Mouse (Mus musculus): ENCODE results near the gene Tcaim. TPM values are rescaled to one million over a fixed set of nuclear protein-coding genes. Genes with fewer than 3 reads are reported as not detected.

Tcaim gene
- total and polyA plus RNA-seq, 2 experiments = 5.5 to 14.2 TPM

- TF ChIP-seq CTCF (IDR thresholded peaks at IDR 0.05; ENCODE audit: low read depth, low read length) = no peak
- TF ChIP-seq POLR2A (IDR thresholded peaks at IDR 0.05; ENCODE audit: extremely low read depth, insufficient read depth, low read length) = no peak
- Histone ChIP-seq H3K79me2 (ENCODE audit: control insufficient read depth, insufficient read depth, low read length) (peaks cover 8% of the 10 kb centered on the region; the same call in 1 of the 2 replicates), H3K9ac (ENCODE audit: low read depth, low read length) (no peak overlapping the region), H3K27ac (replicated peaks; ENCODE audit: insufficient read depth, low read depth, low read length) (no peak overlapping the region), H3K4me3 (ENCODE audit: insufficient read depth, low read depth, low read length) (no peak overlapping the region), H3K36me3 (ENCODE audit: control insufficient read depth, insufficient read depth, low read length) (peaks cover 15% of the 10 kb centered on the region), H3K4me1 (ENCODE audit: control insufficient read depth, insufficient read depth, low read length) (peaks cover 7% of the 10 kb centered on the region), H3K27me3 (ENCODE audit: control insufficient read depth, insufficient read depth, low read length) (no peaks in the 10 kb centered on the region)
- DNase-seq (ENCODE audit: extremely low read depth, low read depth, low spot score) = peak; percentile 63
- WGBS = 72% methylated on average over 2 of the region's 2 CpGs
These were observed 1.8 kb downstream of the Tcaim start for GRCm38 (mm10) chr9:122807186-122807585.

- Histone ChIP-seq H3K27me3 (ENCODE audit: control insufficient read depth, insufficient read depth, low read length) (no peaks in the 10 kb centered on the region), H3K9ac (ENCODE audit: low read depth, low read length) (no peak overlapping the region), H3K4me3 (ENCODE audit: insufficient read depth, low read depth, low read length) (no peak overlapping the region), H3K27ac (replicated peaks; ENCODE audit: insufficient read depth, low read depth, low read length) (no peak overlapping the region), H3K79me2 (ENCODE audit: control insufficient read depth, insufficient read depth, low read length) (peaks cover 8% of the 10 kb centered on the region; the same call in 1 of the 2 replicates), H3K4me1 (ENCODE audit: control insufficient read depth, insufficient read depth, low read length) (peaks cover 11% of the 10 kb centered on the region), H3K36me3 (ENCODE audit: control insufficient read depth, insufficient read depth, low read length) (peaks cover 25% of the 10 kb centered on the region)
- no peak for TF ChIP-seq POLR2A (IDR thresholded peaks at IDR 0.05; ENCODE audit: extremely low read depth, insufficient read depth, low read length)
- no peak for TF ChIP-seq CTCF (IDR thresholded peaks at IDR 0.05; ENCODE audit: low read depth, low read length)
- DNase-seq (ENCODE audit: extremely low read depth, low read depth, low spot score) = no peak
- 96% methylated on average over 3 of the region's 3 CpGs for WGBS
These were observed 4.9 kb downstream of the Tcaim start for GRCm38 (mm10) chr9:122810212-122810611.

- H3K27me3 ChIP-seq (ENCODE audit: control insufficient read depth, insufficient read depth, low read length) = no peaks in the 10 kb centered on the region
- H3K27ac ChIP-seq (replicated peaks; ENCODE audit: insufficient read depth, low read depth, low read length) = no peak overlapping the region
- peaks cover 8% of the 10 kb centered on the region for H3K4me1 ChIP-seq (ENCODE audit: control insufficient read depth, insufficient read depth, low read length)
- WGBS = 91% methylated on average over 5 of the region's 5 CpGs
- H3K9ac ChIP-seq (ENCODE audit: low read depth, low read length) = no peak overlapping the region
- peaks cover 35% of the 10 kb centered on the region for H3K36me3 ChIP-seq (ENCODE audit: control insufficient read depth, insufficient read depth, low read length)
- DNase-seq (ENCODE audit: extremely low read depth, low read depth, low spot score) = no peak
- peaks cover 8% of the 10 kb centered on the region; the same call in 1 of the 2 replicates for H3K79me2 ChIP-seq (ENCODE audit: control insufficient read depth, insufficient read depth, low read length)
- H3K4me3 ChIP-seq (ENCODE audit: insufficient read depth, low read depth, low read length) = no peak overlapping the region
- TF ChIP-seq CTCF (IDR thresholded peaks at IDR 0.05; ENCODE audit: low read depth, low read length) (no peak), POLR2A (IDR thresholded peaks at IDR 0.05; ENCODE audit: extremely low read depth, insufficient read depth, low read length) (no peak)
These were observed 7.0 kb downstream of the Tcaim start for GRCm38 (mm10) chr9:122812386-122812785.

GRCm38 (mm10) chr9:122814775-122815174 lies 9.4 kb downstream of the Tcaim start:
- peak overlapping the region; percentile 51 for H3K27ac ChIP-seq (replicated peaks; ENCODE audit: insufficient read depth, low read depth, low read length)
- no peaks in the 10 kb centered on the region for H3K27me3 ChIP-seq (ENCODE audit: control insufficient read depth, insufficient read depth, low read length)
- peaks cover 6% of the 10 kb centered on the region for H3K4me1 ChIP-seq (ENCODE audit: control insufficient read depth, insufficient read depth, low read length)
- 0 out of 2 replicates have a peak, but pooled peaks cover 4% of the 10 kb centered on the region for H3K79me2 ChIP-seq (ENCODE audit: control insufficient read depth, insufficient read depth, low read length)
- TF ChIP-seq POLR2A (IDR thresholded peaks at IDR 0.05; ENCODE audit: extremely low read depth, insufficient read depth, low read length) (no peak), CTCF (IDR thresholded peaks at IDR 0.05; ENCODE audit: low read depth, low read length) (no peak)
- H3K9ac ChIP-seq (ENCODE audit: low read depth, low read length) = no peak overlapping the region
- peaks cover 43% of the 10 kb centered on the region for H3K36me3 ChIP-seq (ENCODE audit: control insufficient read depth, insufficient read depth, low read length)
- H3K4me3 ChIP-seq (ENCODE audit: insufficient read depth, low read depth, low read length) = no peak overlapping the region
- peak; percentile 42 for DNase-seq (ENCODE audit: extremely low read depth, low read depth, low spot score)
- WGBS = 75% methylated on average over 2 of the region's 2 CpGs

- no peak overlapping the region for H3K9ac ChIP-seq (ENCODE audit: low read depth, low read length)
- no peak overlapping the region for H3K4me3 ChIP-seq (ENCODE audit: insufficient read depth, low read depth, low read length)
- 15% methylated on average over 4 of the region's 4 CpGs for WGBS
- peaks cover 46% of the 10 kb centered on the region for H3K36me3 ChIP-seq (ENCODE audit: control insufficient read depth, insufficient read depth, low read length)
- peak; percentile 70 for DNase-seq (ENCODE audit: extremely low read depth, low read depth, low spot score)
- H3K27ac ChIP-seq (replicated peaks; ENCODE audit: insufficient read depth, low read depth, low read length) = peak overlapping the region; percentile 57
- H3K4me1 ChIP-seq (ENCODE audit: control insufficient read depth, insufficient read depth, low read length) = peaks cover 6% of the 10 kb centered on the region
- TF ChIP-seq CTCF (IDR thresholded peaks at IDR 0.05; ENCODE audit: low read depth, low read length) (no peak), POLR2A (IDR thresholded peaks at IDR 0.05; ENCODE audit: extremely low read depth, insufficient read depth, low read length) (no peak)
- H3K27me3 ChIP-seq (ENCODE audit: control insufficient read depth, insufficient read depth, low read length) = no peaks in the 10 kb centered on the region
- H3K79me2 ChIP-seq (ENCODE audit: control insufficient read depth, insufficient read depth, low read length) = 0 out of 2 replicates have a peak, but pooled peaks cover 1% of the 10 kb centered on the region
These were observed 10.0 kb downstream of the Tcaim start for GRCm38 (mm10) chr9:122815239-122815851.

- Histone ChIP-seq H3K27ac (replicated peaks; ENCODE audit: insufficient read depth, low read depth, low read length) (no peak overlapping the region), H3K9ac (ENCODE audit: low read depth, low read length) (no peak overlapping the region), H3K4me3 (ENCODE audit: insufficient read depth, low read depth, low read length) (no peak overlapping the region), H3K4me1 (ENCODE audit: control insufficient read depth, insufficient read depth, low read length) (no peaks in the 10 kb centered on the region), H3K36me3 (ENCODE audit: control insufficient read depth, insufficient read depth, low read length) (peaks cover 52% of the 10 kb centered on the region), H3K79me2 (ENCODE audit: control insufficient read depth, insufficient read depth, low read length) (no peaks in the 10 kb centered on the region), H3K27me3 (ENCODE audit: control insufficient read depth, insufficient read depth, low read length) (no peaks in the 10 kb centered on the region)
- no peak for TF ChIP-seq POLR2A (IDR thresholded peaks at IDR 0.05; ENCODE audit: extremely low read depth, insufficient read depth, low read length)
- no peak for TF ChIP-seq CTCF (IDR thresholded peaks at IDR 0.05; ENCODE audit: low read depth, low read length)
- 90% methylated on average over 5 of the region's 5 CpGs for WGBS
- no peak for DNase-seq (ENCODE audit: extremely low read depth, low read depth, low spot score)
These were observed 18.2 kb downstream of the Tcaim start for GRCm38 (mm10) chr9:122823374-122824017.
